Mouse (Mus musculus): ENCODE measurements around the gene Ptprn.

Gene Ptprn

GRCm38 (mm10) chr1:75223532-75223931 lies 40.8 kb downstream of the Ptprn start:
- DNase-seq (ENCODE audit: low read depth) = no peak

DNA sequence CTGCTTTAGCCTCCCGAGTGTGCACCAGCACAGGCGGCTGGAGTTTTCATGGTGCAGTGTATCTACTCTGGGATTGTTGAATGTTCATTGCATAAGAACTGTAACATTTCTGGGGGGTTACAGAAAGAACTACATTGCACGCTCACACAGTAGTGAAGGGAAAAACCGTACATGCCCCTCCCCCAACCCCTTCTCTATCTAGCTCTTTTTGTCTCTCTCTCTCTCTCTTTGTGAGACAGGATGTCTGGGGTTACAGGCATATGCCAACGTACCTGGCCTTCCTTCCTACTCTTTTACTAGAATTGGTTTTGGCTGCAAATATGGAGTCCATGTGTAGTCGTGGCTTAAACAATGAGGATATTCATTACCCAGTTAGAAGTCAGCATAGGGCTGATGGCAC lies 41.4 kb downstream of the Ptprn start:
- no peak for DNase-seq (ENCODE audit: low read depth)

DNA sequence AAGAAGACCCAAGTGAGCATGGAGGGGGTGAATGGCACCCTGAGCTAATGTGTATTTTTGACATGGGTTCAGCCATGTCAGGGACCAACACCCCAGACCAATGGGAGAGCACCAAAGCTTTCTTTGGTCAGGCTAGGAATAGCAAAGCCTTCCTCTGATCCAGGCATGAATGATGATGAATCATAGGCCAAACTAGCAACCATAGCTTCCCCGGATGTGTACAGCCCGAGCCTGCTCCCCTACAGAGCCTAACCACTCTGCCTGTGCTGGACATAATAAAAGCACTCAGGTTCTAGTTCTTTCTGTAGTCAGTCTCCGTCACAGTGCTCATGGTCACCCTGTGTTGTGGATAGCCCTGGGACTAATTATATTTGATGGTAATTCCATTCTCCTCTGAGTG lies 42.8 kb downstream of the Ptprn start:
- no peak for DNase-seq (ENCODE audit: low read depth)

DNA sequence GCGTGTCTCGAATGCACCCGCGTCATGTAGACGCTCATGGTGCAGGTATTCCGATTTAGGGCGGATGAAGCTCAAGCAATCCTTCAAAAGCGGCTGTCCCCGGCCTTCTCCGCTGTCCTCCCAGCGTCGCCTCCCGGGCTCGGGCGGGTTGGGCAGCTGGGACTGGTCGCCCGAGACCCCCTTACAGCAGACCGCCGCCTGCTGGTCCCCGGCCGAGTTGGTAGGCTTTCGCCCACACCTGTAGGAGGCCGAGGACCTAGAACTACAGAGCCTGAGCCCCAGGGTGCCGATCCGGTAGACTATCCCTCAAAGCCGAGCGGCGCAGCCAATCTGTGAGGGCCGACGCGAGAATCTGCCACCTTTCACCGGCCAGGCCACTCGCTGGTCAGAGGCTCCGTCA lies 44.8 kb downstream of the Ptprn start, which contains the start of gene Tuba4a:
Tuba4a (minus strand) TSS at position 335 of the 400 bp plus-strand sequence.
- no peak for DNase-seq (ENCODE audit: low read depth)

DNA sequence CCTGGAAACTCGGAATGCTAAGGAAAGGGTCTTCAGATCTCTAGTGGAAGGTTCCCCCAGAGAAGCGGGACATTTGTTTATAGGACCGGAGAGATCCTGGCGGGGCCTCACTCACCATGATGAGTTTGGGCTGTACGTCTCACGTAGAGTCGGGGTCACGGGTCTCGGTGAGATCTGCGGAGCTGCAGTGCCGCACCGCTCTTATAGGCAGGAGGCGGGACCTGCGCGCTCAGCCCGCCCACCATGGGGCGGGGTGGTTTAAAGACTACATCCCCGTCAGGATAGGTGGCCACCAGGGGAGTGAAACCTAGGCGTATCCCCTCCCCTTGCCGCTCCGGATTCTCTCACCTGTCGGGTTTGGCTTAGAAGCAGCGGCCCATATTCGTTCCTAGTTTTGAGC lies 45.2 kb downstream of the Ptprn start:
- peak; percentile 91 for DNase-seq (ENCODE audit: low read depth)

DNA sequence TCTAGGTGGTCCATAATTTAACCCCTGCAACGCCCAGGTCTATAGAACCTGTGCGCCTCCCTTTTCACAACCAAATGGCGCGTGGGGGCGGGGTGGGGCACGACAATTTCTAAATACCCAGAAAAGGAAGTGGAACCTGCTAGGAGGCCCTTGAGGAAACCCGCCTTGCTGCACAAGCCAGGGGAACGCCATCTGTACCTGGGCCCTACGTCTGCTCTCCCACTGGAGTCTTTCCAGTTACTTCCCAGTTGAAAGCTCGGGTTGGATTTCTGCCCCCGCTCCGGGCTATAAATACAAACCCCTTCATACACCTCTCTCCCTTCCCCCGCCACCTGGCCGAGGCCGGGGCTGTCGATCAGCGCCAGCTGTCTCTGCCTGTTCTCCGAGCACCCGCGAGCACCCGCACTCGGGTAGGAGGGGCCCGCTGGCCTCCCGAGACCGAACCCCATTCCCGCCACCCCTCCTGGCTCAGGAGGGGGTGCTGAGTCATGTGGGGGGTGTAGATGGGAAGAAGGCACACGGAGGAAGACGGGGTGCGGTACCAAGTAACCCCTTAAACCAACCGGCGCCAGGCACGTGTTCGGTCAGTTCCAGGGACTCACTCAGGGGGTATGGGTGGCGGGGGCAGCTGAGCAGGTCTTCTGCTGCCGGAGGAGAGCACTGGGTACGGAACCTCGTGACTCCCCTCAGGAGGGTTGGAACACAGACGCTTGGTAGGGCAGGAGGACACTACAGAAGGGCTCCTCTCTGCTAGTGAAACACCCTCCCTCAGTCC lies 45.9 kb downstream of the Ptprn start:
- DNase-seq (ENCODE audit: low read depth) = no peak

DNA sequence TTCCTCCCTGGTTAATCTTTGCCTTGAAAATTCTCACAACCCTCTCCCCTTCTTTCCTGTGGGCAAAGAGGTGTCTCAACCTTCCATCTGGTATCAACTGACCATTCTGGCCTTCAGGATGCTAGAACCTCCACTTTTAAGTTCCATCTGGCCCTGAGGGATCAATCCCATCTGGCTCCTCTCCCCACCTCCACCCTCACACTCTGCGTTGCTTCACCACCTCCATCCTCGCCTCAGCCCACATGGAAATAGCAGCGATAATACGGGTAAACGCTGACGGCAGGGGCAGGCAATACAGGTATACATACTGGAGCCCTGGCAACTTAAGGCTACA lies 46.4 kb downstream of the Ptprn start:
- no peak for DNase-seq (ENCODE audit: low read depth)

DNA sequence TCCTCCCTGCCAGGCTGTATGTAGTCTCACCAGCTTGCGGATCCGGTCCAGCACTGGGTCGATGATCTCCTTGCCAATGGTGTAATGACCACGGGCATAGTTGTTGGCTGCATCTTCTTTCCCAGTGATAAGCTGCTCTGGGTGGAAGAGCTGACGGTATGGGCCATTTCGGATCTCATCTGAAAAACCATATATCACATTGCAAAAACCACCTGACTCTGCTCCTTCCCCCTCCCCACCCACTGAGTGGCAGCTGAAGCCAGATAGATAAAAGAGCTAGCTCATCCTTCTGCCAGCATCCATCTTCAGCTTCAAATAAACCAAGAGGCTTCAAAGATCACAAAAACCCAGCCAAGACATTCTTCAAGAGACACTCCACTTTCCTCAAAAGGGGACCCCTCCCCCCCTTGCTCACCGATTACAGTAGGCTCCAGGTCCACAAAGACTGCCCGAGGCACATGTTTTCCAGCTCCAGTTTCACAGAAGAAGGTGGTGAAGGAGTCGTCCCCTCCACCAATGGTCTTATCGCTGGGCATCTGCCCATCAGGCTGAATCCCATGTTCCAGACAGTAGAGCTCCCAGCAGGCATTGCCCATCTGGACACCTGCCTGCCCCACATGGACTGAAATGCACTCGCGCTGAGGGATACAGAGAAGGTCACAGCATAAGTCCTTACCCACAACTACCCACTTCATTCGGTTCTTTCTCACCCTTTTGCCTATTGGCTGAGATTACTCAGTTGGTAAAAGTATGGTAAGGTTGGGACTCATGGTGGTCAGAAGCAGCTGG lies 47.3 kb downstream of the Ptprn start:
- DNase-seq (ENCODE audit: low read depth) = no peak

DNA sequence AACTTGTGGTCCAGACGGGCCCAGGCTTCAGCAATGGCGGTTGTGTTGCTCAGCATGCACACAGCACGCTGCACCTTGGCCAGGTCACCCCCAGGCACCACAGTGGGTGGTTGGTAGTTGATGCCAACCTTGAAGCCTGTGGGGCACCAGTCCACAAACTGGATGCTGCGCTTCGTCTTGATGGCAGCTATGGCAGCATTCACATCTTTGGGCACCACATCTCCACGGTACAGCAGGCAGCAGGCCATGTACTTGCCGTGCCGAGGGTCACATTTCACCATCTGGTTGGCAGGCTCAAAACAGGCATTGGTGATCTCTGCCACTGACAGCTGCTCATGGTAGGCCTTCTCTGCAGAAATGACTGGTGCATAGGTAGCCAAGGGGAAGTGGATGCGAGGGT lies 48.5 kb downstream of the Ptprn start:
- DNase-seq (ENCODE audit: low read depth) = no peak

DNA sequence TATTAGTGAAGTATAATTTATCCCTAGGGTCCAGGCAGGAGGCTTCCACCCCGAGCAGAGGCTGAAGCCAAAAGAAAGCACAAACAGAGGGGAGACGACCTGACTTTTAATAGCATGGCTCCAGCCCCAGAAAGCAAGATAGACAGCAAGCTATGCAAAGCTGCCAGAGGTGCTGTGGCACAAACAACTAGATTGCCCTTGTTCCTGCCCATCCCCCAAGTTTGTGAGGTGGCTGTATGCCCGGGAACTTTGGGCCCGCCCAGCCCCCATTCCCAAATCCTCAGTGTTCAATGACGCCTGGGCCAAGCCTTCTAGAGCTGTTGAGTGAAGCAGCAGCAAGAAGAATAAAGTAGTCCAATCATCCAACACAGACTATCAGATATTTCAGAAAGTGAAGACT lies 49.4 kb downstream of the Ptprn start:
- no peak for DNase-seq (ENCODE audit: low read depth)

DNA sequence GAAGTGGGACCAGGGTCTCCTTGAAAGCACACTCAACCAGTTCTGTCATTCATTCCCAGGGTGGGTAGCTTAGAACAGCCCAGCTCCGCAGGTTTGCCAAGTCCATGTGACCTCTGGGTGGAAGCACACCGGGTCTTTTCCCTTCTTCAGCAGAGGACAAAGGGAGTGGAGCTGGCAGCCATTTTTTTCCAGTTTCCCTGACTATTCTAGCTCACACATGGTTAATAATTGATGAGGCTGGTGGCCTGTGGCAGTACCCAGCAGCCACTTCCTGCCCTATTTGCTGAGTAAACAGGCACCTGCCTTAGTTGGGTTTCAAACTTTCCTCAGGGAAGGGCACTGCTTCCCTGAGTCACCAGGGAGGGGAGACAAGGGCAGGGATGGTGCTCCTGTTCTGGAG lies 49.9 kb downstream of the Ptprn start:
- DNase-seq (ENCODE audit: low read depth) = no peak

- DNase-seq (ENCODE audit: low read depth) = no peak
Observed at GRCm38 (mm10) chr1:75213096-75213495, 51.2 kb downstream of the Ptprn start.

DNA sequence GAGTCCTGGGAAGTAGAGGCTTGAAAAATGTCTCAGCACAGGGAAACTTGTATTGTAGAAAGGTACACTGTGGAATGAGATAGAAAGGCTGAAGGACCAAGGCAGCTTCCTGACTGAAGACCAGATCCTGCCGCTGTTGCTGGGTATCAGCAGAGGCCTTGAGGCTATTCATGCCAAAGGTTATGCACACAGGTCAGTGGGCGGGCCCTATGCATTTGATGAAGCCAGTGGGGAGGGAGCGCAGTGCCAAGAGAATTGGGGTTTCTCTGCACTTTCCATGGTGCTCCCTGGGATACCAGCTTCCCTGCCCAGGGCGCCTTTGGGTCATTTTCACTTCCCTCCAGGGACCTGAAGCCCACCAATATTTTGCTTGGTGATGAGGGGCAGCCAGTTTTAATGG lies 51.8 kb downstream of the Ptprn start:
- no peak for DNase-seq (ENCODE audit: low read depth)

DNA sequence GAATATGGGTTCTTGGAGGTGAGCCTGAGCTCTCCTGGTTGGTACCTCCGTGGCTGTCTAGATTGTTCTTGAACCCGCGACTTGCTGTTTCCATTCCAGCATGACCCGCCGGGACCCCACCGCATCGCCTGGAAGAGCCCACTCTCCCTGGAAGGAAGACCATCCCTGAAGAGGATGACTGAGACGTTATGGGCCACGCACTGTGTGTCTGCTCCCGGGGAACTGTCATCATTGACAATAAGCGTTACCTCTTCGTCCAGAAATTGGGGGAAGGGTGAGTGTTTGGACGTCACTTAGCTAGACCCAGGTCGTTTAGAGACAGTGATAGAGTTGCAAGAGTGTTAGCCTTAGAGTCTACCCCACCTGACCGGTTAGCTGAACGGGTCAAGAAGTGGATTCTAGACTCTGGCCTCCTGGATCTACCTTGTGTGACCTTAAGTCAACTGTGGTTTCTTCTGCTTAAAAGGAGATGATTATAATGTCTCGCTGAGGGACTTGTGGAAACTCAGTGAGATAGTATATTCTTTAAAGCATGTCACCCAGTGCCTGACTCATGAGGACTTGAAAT lies 53.1 kb downstream of the Ptprn start:
- no peak for DNase-seq (ENCODE audit: low read depth)

DNA sequence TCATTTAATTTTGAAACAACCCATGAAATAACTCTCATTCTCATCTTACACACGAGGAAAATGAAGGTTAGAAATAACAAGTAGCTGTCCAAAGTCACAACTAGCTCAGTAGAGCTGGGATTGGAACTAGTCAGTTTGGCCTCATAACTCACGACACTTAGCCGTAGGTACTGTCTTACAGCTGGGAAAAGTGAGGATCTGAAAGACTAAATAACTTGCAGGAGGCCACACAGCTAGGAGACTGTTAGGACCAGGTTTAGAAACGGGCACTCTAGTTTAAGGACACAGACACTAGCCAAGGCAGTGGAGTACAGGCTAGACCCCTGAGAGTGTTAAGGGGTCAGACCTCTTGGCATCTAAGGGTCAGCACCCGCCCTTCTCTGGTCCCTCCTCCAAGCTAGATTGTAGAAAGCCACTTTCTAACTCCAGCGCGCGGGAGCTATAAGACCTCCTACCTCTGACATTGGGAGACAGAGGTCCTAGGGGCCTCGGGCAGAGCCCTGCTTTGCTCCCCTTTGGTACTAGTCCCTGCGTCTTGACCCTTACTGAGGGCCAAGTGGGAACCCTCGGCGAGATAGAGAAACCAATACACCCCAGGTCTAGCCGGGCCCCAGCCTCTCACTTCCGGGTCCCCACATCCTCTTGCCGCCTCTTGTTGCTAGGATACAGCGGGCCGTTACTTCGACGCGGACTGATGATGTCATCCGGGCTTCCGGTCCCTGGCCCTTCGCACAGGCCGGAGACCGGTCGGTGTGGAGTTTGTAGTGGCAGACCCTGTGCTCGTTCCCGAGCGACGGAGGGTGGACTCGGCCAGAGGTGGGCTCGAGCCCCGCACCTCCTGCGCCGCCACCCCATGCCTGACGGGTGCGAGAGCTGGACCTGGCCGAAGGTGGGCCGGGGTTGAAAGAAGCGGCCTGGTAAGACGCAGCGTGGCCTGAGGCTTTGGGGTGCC lies 53.9 kb downstream of the Ptprn start, which contains the start of the genes Glb1l and Stk16:
Glb1l (minus strand) TSS at position 678 of the 952 bp plus-strand sequence.
Stk16 (plus strand) TSS at position 703 of the 952 bp plus-strand sequence.
- peak; percentile 95 for DNase-seq (ENCODE audit: low read depth)

GRCm38 (mm10) chr1:75208967-75209678 lies 55.2 kb downstream of the Ptprn start:
- no peak for DNase-seq (ENCODE audit: low read depth)

DNA sequence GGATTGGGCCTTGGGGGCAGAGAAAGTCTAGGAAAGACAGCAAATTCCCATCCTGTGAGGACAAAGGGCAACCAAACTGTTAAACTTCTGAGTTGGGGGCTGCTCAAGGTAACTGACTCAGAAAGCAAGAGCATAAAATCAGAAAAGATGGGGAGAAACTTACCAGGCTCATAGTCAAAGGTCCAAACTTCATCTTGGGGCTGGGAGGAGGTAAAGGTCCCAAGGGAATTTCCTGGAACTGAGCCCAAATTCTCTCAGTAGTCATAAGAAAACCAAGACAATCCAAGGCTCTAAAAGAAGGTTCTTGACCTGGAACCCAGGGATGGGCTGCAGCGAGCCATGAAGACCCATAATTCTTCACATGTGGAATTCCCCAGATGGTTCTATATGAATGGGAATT lies 63.1 kb downstream of the Ptprn start:
- DNase-seq (ENCODE audit: low read depth) = no peak

All from c-Kit-positive CD71-negative TER-119-negative erythroid progenitor cells, embryonic 14.5 days (primary cell).